Mouse (Mus musculus) lung, adult 2 months (tissue): Measurements from ENCODE around the gene Dagla.

Experiments used
- CTCF ChIP-seq: fragments of 200-500 bp; IDR thresholded peaks from 2 replicates; pipeline ENCODE4 v1.5.1; 2011; ENCODE audit warnings: mild to moderate bottlenecking, low read length, control low read depth; ENCODE audit not compliant: insufficient read depth
- POLR2A ChIP-seq: fragments of 200-500 bp; IDR thresholded peaks from 2 replicates; pipeline ENCODE4 v1.6.1; 2011; ENCODE audit warnings: low read depth, mild to moderate bottlenecking, control low read depth, low read length, borderline replicate concordance; ENCODE audit errors: extremely low read depth

GRCm38 (mm10) chr19:10297041-10297503, 7.6 kb downstream of the Dagla start:
- TF ChIP-seq CTCF (no peak), POLR2A (0 out of 2 replicates have a peak, but pooled peaks have one; percentile 7)
